5 mouse cellular contexts compared by ENCODE assay signal in genomic region chrX:153025255-153025654, GRCm38 (mm10). TPM values are rescaled to one million over a fixed set of nuclear protein-coding genes. Genes with fewer than 3 reads are reported as not detected.
ATAC-seq lines count a peak whose summit lies in the region.
"Had no signal": no experiment of that assay in that cellular context is flagged by ENCODE, and none has a peak within 500 bp of the region (broad histone marks: within the 10 kb centered on the region; RNA-seq: fewer than 3 reads in every experiment).

No protein-coding gene starts in this region.

- peak; percentile 25; the same call in 1 of the 2 replicates for ATAC-seq in common myeloid progenitor, adult 5-6 weeks (replicated peaks; ENCODE audit: low read depth, poor library complexity, severe bottlenecking)
- peak; percentile 50 for ATAC-seq in megakaryocyte progenitor cell, adult 5-6 weeks (replicated peaks; ENCODE audit: poor library complexity)
- ATAC-seq in megakaryocyte-erythroid progenitor cell, adult 5-6 weeks (replicated peaks; ENCODE audit: low FRiP score, low TSS enrichment, poor library complexity, severe bottlenecking), result peak; percentile 74

RNA-seq across cellular contexts. Expression of gene Mageh1, which starts 12.1 kb away (rescaled TPM):
- total RNA-seq in common myeloid progenitor, adult 5-6 weeks (2017), result 1.9 and 2.1 TPM in 2 replicates
- total RNA-seq in megakaryocyte progenitor cell, adult 5-6 weeks (2015), result 0.27 and 0.46 TPM in 2 replicates
- 0.44 and 0.50 TPM in 2 replicates for total RNA-seq in megakaryocyte progenitor cell, adult 5-6 weeks (2017)
- 0.98 TPM in 1 of 2 replicates, not detected in the other for total RNA-seq in megakaryocyte-erythroid progenitor cell, adult 5-6 weeks (2014; fragmentation: Nextera tagmentation)
- 1.3 and 3.9 TPM in 2 replicates for total RNA-seq in megakaryocyte-erythroid progenitor cell, adult 5-6 weeks (2017)
- total RNA-seq: MEL had no signal

RNA-seq across cellular contexts. Expression of gene Usp51, which starts 19.0 kb away (rescaled TPM):
- 1.1 and 1.3 TPM in 2 replicates for total RNA-seq in common myeloid progenitor, adult 5-6 weeks (2017)
- total RNA-seq in megakaryocyte progenitor cell, adult 5-6 weeks (2015), result 0.62 and 1.2 TPM in 2 replicates
- 0.29 and 0.61 TPM in 2 replicates for total RNA-seq in megakaryocyte progenitor cell, adult 5-6 weeks (2017)
- total RNA-seq in megakaryocyte-erythroid progenitor cell, adult 5-6 weeks (2014; fragmentation: Nextera tagmentation), result 0.42 and 1.1 TPM in 2 replicates
- 0.57 and 2.0 TPM in 2 replicates for total RNA-seq in megakaryocyte-erythroid progenitor cell, adult 5-6 weeks (2017)
- total RNA-seq: G1E, MEL had no signal
